Mouse (Mus musculus) olfactory bulb, adult 2 months (tissue): ENCODE measurements around the gene Cyp27a1. TPM values are rescaled to one million over a fixed set of nuclear protein-coding genes. Genes with fewer than 3 reads are reported as not detected.
A peak's percentile ranks its signal among the peaks of the same experiment; 100 is the strongest.

ENCODE experiments used
- H3K27ac ChIP-seq: fragments of 200-500 bp; 2 replicates; pipeline ENCODE4 v1.5.1; 2012; ENCODE audit warnings: low read depth, low read length; ENCODE audit not compliant: insufficient read depth
- H3K4me1 ChIP-seq: fragments of 200-500 bp; 2 replicates; pipeline ENCODE4 v1.6.1; 2012; ENCODE audit warnings: low read length; ENCODE audit not compliant: control insufficient read depth, insufficient read depth
- H3K4me3 ChIP-seq: fragments of 200-500 bp; 2 replicates; pipeline ENCODE4 v1.5.1; 2012; ENCODE audit warnings: mild to moderate bottlenecking, low read depth, low read length, moderate library complexity; ENCODE audit not compliant: insufficient read depth
- CTCF ChIP-seq: fragments of 200-500 bp; IDR thresholded peaks from 2 replicates; pipeline ENCODE4 v1.5.1; 2012; ENCODE audit warnings: low read depth, mild to moderate bottlenecking, low read length, moderate library complexity; ENCODE audit not compliant: insufficient read depth
- POLR2A ChIP-seq: fragments of 200-500 bp; IDR thresholded peaks from 2 replicates; pipeline ENCODE4 v1.6.1; 2012; ENCODE audit warnings: mild to moderate bottlenecking, low read depth, low read length, moderate library complexity; ENCODE audit not compliant: insufficient read depth
- WGBS: fragments of 180-500 bp; shearing (Covaris S2); methylation state at CpG from one replicate; pipeline ENCODE4 v1.1.7; 2018; 5-methylcytosine and 5-hydroxymethylcytosine counted together
- polyA plus RNA-seq: library from polyadenylated mRNA; stranded (reverse); fragments of >200 nt; gene quantifications from 2 replicates; pipeline ENCODE4 v1.2.4, GENCODE M21; 2012; ENCODE audit warnings: low replicate concordance; ENCODE audit not compliant: missing spikeins, insufficient read depth, insufficient read length

Gene Cyp27a1
- polyA plus RNA-seq, 1 experiment = not detected

DNA sequence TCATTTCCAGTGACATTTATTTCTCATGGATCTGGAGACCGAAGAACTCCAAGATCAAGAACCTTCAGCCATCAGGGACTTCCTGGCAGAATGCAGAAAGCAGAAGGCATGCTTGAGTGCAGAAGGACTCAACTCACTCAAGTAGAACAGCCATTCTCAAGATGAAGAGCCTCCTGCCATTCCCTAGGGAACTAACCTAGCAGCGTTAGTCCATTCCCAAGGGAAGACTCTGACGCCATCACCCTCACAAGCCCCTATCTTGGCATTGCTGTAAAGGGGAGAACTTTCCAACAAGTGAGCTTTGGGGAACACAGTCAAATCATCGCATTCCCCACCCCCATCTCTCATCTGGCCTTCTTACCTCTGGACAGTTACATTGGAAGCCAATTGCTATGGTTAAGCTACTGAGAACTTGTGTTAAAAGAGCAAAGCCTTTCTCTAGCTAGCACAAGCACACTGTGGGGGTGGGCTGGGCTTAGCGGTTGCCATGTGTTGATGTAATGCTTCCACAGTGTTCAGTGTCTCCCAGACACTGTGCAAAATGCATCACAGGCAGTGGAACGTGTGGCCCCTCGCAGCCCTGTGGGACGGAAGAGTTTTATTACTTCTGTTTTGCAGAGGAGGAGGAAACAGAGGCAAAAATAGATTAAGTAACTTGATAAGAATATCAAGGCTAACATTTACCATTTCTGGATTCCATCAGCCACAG is 40.0 kb downstream of the Cyp27a1 start:
- no peak overlapping the region for H3K27ac ChIP-seq
- TF ChIP-seq CTCF = no peak
- no peak for TF ChIP-seq POLR2A
- 78% methylated on average over 8 of the region's 8 CpGs for WGBS
- no peak overlapping the region for H3K4me3 ChIP-seq
- peaks cover 9% of the 10 kb centered on the region for H3K4me1 ChIP-seq

DNA sequence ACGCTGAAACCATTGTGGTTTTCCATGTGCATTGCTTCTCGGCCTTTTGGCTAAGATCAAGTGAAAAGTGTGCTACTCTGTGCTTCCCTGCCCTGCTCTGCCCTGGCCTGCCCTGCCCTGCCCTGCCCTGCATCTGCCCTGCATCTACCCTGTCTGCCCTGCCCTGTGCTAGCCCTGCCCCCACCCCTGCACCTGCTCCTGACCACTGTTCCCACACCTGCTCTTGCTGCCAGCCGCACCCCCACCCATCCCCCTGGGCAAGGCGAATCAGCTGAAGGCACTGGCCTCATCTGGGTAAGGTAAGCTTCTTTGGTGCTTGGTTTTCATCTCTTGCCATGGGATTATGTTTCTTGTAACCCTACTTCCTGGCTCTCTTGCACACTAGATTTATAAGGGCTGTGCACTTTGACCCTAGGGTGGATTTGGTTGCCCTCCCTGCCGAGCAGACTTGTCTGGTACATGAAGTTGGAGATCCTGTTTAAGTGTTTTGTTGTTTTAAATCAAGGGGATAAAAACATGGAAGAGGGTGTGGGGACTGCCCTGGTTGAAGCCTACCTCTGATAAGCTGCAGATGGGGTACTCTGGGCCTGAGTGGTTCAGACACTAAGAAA is 40.9 kb downstream of the Cyp27a1 start:
- WGBS = 81% methylated on average over 5 of the region's 5 CpGs
- peaks cover 1% of the 10 kb centered on the region for H3K4me1 ChIP-seq
- no peak overlapping the region for H3K27ac ChIP-seq
- TF ChIP-seq POLR2A (no peak), CTCF (no peak)
- no peak overlapping the region for H3K4me3 ChIP-seq

DNA sequence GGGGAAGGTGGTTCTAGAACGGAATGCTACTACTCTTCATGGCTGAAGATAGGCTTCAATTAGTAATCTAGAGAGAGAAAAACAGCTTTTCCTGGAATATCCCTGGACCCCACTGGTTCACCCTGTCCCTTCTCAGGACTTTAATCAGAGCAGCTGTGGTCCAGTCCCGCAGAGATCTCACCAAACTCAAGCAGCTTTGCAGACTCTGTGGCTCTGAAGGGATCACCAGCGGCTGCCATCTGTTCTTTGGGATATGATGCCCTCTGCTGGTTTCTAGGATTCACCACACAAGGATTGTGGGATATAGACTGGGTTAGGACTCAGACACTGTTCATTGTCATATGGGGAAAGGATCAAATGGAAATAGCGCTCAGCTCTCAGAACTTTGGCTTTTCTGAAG is 46.4 kb downstream of the Cyp27a1 start:
- 30% methylated on average over 4 of the region's 4 CpGs for WGBS
- Histone ChIP-seq H3K4me3 (no peak overlapping the region), H3K27ac (no peak overlapping the region), H3K4me1 (no peaks in the 10 kb centered on the region)
- TF ChIP-seq POLR2A (no peak), CTCF (no peak)

DNA sequence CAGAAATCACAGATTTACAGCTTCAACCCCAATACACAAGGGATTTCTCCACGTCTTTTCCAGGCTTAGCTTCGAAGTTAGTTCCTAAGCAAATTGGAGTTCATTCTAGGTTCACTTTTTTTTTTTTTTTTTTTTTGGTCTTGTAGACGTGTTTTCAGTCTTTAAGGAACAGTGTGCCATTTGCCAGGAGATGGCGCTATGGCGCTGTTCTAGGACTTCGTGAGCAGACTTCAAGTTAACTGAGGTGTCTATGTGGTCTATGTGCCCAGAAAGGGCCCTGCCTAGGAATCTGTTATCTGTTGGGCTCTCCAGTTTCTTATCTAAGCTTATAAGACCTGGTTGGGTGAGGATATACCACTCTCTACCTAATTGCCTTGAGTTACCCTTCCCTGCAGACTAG is 49.7 kb downstream of the Cyp27a1 start:
- Histone ChIP-seq H3K27ac (no peak overlapping the region), H3K4me3 (no peak overlapping the region), H3K4me1 (no peaks in the 10 kb centered on the region)
- WGBS = 4% methylated on average over 6 of the region's 6 CpGs
- TF ChIP-seq POLR2A (no peak), CTCF (no peak)

DNA sequence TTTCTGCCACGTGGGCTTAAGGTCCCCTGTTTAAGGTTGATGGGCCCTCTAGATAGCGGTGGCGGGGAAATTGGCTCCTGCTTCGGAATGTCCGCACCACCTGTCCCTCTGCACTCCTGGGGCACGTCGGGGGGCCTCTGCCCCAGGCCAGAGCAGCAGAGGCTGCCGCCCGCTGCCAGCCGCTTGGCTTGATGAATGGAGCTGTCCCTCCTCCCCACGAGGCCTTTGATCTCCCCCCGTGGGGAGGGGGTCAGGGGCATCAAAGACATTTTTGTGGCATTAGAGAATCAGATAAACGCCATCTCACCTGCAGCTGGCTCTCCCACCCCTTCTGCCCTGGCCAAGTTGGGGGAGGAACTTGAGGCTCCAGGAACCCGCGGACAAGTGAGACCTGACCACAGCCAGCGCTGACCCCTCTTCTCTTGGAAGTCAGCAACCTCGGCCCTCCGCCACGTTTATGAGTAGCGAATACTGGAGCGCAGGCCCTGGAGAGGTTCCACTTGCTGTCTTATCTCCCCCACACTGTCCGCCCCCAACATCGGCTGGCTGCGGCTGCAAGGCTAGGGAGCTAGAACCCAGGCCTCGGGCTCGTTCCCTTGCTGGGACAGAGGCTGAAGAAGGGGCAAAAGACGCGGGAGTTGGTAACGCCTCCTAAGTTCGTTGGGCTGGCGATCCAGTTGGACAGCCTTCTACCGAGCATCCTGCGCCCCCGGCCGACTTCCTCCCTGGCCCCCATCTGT is 57.5 kb downstream of the Cyp27a1 start:
- WGBS = 13% methylated on average over 35 of the region's 35 CpGs
- no peak for TF ChIP-seq POLR2A
- no peak for TF ChIP-seq CTCF
- Histone ChIP-seq H3K27ac (no peak overlapping the region), H3K4me1 (peaks cover 19% of the 10 kb centered on the region), H3K4me3 (peak overlapping the region; percentile 40)

DNA sequence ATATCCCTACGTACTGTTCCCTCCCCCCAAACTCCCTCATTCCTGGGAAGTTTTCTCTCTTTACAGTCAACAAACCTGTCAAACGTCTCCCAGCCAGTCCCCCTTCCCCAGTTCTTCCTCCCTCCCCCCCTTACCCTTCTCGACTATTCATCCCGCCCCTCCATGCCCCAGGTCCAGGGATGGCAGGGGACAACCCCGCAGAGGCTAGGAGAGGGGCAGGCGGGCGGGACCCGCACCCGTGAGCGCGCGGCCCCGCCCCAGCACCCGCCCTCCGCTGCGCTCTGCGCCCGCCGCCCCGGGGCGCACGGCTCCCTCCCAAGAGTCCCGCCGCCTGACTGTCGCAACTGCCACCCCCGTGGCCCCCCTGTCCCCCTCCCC is 58.1 kb downstream of the Cyp27a1 start:
- TF ChIP-seq POLR2A = no peak
- TF ChIP-seq CTCF = no peak
- Histone ChIP-seq H3K27ac (no peak overlapping the region), H3K4me1 (peaks cover 19% of the 10 kb centered on the region), H3K4me3 (peak overlapping the region; percentile 40)
- WGBS = 1% methylated on average over 24 of the region's 26 CpGs

DNA sequence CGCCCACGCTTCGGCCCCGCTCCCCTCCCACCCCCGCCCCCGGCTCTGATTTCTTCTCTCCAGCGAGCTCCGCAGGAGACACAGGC is 58.3 kb downstream of the Cyp27a1 start, which contains the start of gene Wnt6:
Wnt6 (plus strand) TSS at position 48 of the 86 bp plus-strand sequence.
- H3K27ac ChIP-seq = no peak within 1 kb of the TSS
- peak within 1 kb of the TSS; percentile 41 for H3K4me3 ChIP-seq
- no peak for TF ChIP-seq POLR2A
- TF ChIP-seq CTCF = no peak
- peaks cover 19% of the 10 kb centered on the region for H3K4me1 ChIP-seq
- 3% methylated on average over 5 of the region's 8 CpGs for WGBS

DNA sequence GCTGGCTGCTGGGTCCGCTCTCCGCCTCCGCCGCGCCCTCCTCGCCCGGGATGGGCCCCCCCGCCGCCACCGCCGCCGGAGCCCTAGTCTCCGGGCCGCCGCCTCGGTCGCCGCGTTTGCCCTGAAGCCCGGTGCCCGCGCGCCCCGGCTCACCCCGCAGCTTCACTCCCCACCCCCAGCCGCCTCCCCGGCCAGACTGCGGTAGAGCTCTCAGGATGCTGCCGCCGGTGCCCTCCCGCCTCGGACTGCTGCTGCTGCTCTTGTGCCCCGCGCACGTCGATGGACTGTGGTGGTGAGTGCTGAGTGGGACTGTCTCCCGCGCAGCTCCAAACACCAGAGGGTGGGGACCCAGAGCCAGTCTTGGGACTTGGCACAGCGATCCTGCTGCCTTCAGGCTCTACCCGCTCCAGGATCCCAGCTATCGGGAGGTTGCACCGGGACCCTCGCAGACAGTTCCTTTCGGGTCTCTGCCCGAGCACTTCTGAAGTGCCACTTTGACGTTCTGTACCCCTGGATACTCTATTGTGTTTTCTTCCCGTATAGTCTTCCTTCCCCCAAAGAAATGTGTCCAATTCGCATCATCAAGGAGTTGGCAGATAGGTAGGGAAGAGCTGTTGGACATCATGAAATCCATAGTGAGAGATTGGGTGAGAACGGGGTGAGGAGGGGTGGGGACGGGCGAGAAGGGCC is 58.7 kb downstream of the Cyp27a1 start:
- WGBS = 1% methylated on average over 51 of the region's 51 CpGs
- H3K4me1 ChIP-seq = peaks cover 19% of the 10 kb centered on the region
- TF ChIP-seq POLR2A (no peak), CTCF (no peak)
- H3K27ac ChIP-seq = no peak overlapping the region
- peak overlapping the region; percentile 41 for H3K4me3 ChIP-seq

DNA sequence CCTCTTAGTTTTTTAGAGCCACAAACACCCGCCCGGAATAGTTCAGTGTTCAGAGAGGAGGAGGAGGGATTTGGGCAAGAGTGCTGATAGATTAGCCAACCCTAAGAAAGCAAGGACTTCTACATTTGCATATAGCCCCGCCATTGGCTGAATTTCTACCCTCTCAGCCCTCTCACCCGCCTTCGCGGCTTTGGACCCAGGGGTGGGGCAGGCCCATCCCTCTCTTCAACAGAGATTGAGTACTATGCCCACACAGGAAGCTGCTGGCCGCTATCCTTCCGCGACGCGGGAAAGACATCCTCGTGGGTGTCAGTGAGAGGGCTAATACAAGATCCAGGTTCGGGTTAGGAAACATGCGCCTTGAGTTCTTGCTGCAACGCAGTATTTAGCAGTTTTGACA is 59.8 kb downstream of the Cyp27a1 start:
- Histone ChIP-seq H3K4me1 (peaks cover 19% of the 10 kb centered on the region), H3K4me3 (no peak overlapping the region), H3K27ac (no peak overlapping the region)
- TF ChIP-seq POLR2A = no peak
- TF ChIP-seq CTCF = no peak
- WGBS = 3% methylated on average over 15 of the region's 15 CpGs
